Mouse (Mus musculus): Measurements from ENCODE around the gene Amhr2.

DNA sequence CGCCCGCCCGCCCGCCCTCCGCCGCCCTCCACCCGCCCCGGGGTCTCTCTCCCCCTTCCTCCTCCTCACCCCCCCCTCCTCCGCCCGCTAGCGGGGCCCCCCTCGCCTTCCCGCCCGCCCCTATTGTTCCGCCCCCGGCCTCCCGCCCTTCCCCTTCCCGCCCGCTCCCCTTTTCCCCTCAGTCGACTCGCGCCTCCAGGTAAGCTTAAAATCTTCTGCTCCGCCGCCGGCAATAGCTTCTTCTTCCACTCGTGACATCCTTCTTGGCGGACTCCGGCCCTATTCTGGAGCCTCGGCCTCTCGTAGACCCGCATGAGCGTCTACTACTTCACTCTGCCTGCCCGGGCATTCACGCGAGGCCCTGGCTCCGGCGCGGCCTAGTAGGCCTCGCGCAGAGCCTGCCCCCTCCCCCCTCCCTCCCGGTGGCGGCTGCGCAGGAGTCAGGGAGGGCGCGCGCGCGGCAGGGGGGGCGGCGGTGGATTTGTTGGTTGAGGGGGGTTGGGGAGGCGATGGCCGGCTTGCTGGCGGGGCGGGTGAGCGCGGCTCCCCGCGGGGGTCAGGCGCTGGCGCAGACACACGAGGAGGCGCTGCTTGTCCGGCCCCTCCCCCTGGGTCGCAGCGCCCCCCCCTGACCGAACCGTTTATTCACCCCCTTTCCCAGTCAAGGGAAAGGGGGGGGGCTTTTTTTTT, 25.6 kb downstream of the Amhr2 start:
- peak; percentile 39; the same call in 1 of the 2 replicates for TF ChIP-seq POLR2A (IDR thresholded peaks at IDR 0.05; ENCODE audit: borderline replicate concordance, extremely low read depth, low read depth, low read length)
- no peak for TF ChIP-seq CTCF (IDR thresholded peaks at IDR 0.05; ENCODE audit: insufficient read depth, low read length)
